Mouse (Mus musculus): ENCODE results near the gene Fbln2. TPM values are rescaled to one million over a fixed set of nuclear protein-coding genes. Genes with fewer than 3 reads are reported as not detected.

Fbln2 gene
- total and polyA plus RNA-seq, 3 experiments = 0.27 TPM; not detected in 2

GRCm38 (mm10) chr6:91198456-91198855, 13.8 kb upstream of the Fbln2 start:
- Histone ChIP-seq H3K4me1 (ENCODE audit: insufficient read depth, low read depth, low read length) (no peaks in the 10 kb centered on the region), H3K27me3 (ENCODE audit: insufficient read depth, low read length) (peaks cover 18% of the 10 kb centered on the region)
- ATAC-seq (ENCODE audit: extremely low read depth, insufficient number of reproducible peaks, low FRiP score, poor library complexity, severe bottlenecking) = no peak

GRCm38 (mm10) chr6:91200429-91201188, 11.6 kb upstream of the Fbln2 start:
- no peak overlapping the region for H3K4me3 ChIP-seq (ENCODE audit: low read depth, low read length)
- TF ChIP-seq CTCF (IDR thresholded peaks at IDR 0.05; ENCODE audit: low read depth, low read length) = no peak
- TF ChIP-seq GATA2 (IDR thresholded peaks at IDR 0.05; ENCODE audit: borderline replicate concordance, low read depth, low read length) = no peak
- TF ChIP-seq GATA1 (IDR thresholded peaks at IDR 0.05; ENCODE audit: borderline replicate concordance, low read length) = no peak
- peaks cover 19% of the 10 kb centered on the region for H3K27me3 ChIP-seq (ENCODE audit: insufficient read depth, low read length)
- DNase-seq (ENCODE audit: low spot score) (no peak), ATAC-seq (ENCODE audit: extremely low read depth, insufficient number of reproducible peaks, low FRiP score, poor library complexity, severe bottlenecking) (no peak)
- H3K9me3 ChIP-seq (replicated peaks) = no peaks in the 10 kb centered on the region
- no peaks in the 10 kb centered on the region for H3K4me1 ChIP-seq (ENCODE audit: insufficient read depth, low read depth, low read length)
- H3K36me3 ChIP-seq (replicated peaks) = no peaks in the 10 kb centered on the region

More at GRCm38 (mm10) chr6:91198456-91198855, 13.8 kb upstream of the Fbln2 start:
- no peaks in the 10 kb centered on the region for H3K36me3 ChIP-seq (replicated peaks)
- no peak overlapping the region for H3K4me3 ChIP-seq (ENCODE audit: low read depth, low read length)
- no peak for TF ChIP-seq GATA1 (IDR thresholded peaks at IDR 0.05; ENCODE audit: borderline replicate concordance, low read length)
- TF ChIP-seq TAL1 (conservative IDR thresholded peaks at IDR 0.05; ENCODE audit: low read depth, low read length) = no peak
- no peak for TF ChIP-seq POLR2AphosphoS5 (IDR thresholded peaks at IDR 0.05; ENCODE audit: insufficient replicate concordance, low read depth, low read length)
- TF ChIP-seq GATA2 (IDR thresholded peaks at IDR 0.05; ENCODE audit: borderline replicate concordance, low read depth, low read length) = no peak
- TF ChIP-seq CTCF (IDR thresholded peaks at IDR 0.05; ENCODE audit: low read depth, low read length) = no peak
- DNase-seq (ENCODE audit: low spot score) = no peak
- H3K9me3 ChIP-seq (replicated peaks) = no peaks in the 10 kb centered on the region

GRCm38 (mm10) chr6:91201881-91202341, 10.3 kb upstream of the Fbln2 start:
- TF ChIP-seq GATA1 (IDR thresholded peaks at IDR 0.05; ENCODE audit: borderline replicate concordance, low read length) (no peak), POLR2AphosphoS5 (IDR thresholded peaks at IDR 0.05; ENCODE audit: insufficient replicate concordance, low read depth, low read length) (no peak), GATA2 (IDR thresholded peaks at IDR 0.05; ENCODE audit: borderline replicate concordance, low read depth, low read length) (no peak), CTCF (IDR thresholded peaks at IDR 0.05; ENCODE audit: low read depth, low read length) (no peak), TAL1 (conservative IDR thresholded peaks at IDR 0.05; ENCODE audit: low read depth, low read length) (no peak)
- Histone ChIP-seq H3K27me3 (ENCODE audit: insufficient read depth, low read length) (peaks cover 23% of the 10 kb centered on the region), H3K4me1 (ENCODE audit: insufficient read depth, low read depth, low read length) (no peaks in the 10 kb centered on the region), H3K36me3 (replicated peaks) (no peaks in the 10 kb centered on the region), H3K4me3 (ENCODE audit: low read depth, low read length) (no peak overlapping the region), H3K9me3 (replicated peaks) (no peaks in the 10 kb centered on the region)
- DNase-seq (ENCODE audit: low spot score) = no peak
- no peak for ATAC-seq (ENCODE audit: extremely low read depth, insufficient number of reproducible peaks, low FRiP score, poor library complexity, severe bottlenecking)

- no peak for TF ChIP-seq CTCF (IDR thresholded peaks at IDR 0.05; ENCODE audit: low read depth, low read length)
- TF ChIP-seq TAL1 (conservative IDR thresholded peaks at IDR 0.05; ENCODE audit: low read depth, low read length) = no peak
- no peak for TF ChIP-seq POLR2AphosphoS5 (IDR thresholded peaks at IDR 0.05; ENCODE audit: insufficient replicate concordance, low read depth, low read length)
- TF ChIP-seq GATA1 (IDR thresholded peaks at IDR 0.05; ENCODE audit: borderline replicate concordance, low read length) = no peak
- TF ChIP-seq GATA2 (IDR thresholded peaks at IDR 0.05; ENCODE audit: borderline replicate concordance, low read depth, low read length) = no peak
- Histone ChIP-seq H3K4me1 (ENCODE audit: insufficient read depth, low read depth, low read length) (no peaks in the 10 kb centered on the region), H3K4me3 (ENCODE audit: low read depth, low read length) (no peak overlapping the region), H3K36me3 (replicated peaks) (no peaks in the 10 kb centered on the region), H3K27me3 (ENCODE audit: insufficient read depth, low read length) (peaks cover 23% of the 10 kb centered on the region), H3K9me3 (replicated peaks) (no peaks in the 10 kb centered on the region)
- no peak for ATAC-seq (ENCODE audit: extremely low read depth, insufficient number of reproducible peaks, low FRiP score, poor library complexity, severe bottlenecking)
- no peak for DNase-seq (ENCODE audit: low spot score)
Observed at GRCm38 (mm10) chr6:91202571-91202970, 9.7 kb upstream of the Fbln2 start.

GRCm38 (mm10) chr6:91205346-91205745, 6.9 kb upstream of the Fbln2 start:
- Histone ChIP-seq H3K9me3 (replicated peaks) (no peaks in the 10 kb centered on the region), H3K4me3 (ENCODE audit: low read depth, low read length) (no peak overlapping the region), H3K27me3 (ENCODE audit: insufficient read depth, low read length) (peaks cover 14% of the 10 kb centered on the region), H3K36me3 (replicated peaks) (no peaks in the 10 kb centered on the region), H3K4me1 (ENCODE audit: insufficient read depth, low read depth, low read length) (no peaks in the 10 kb centered on the region)
- ATAC-seq (ENCODE audit: extremely low read depth, insufficient number of reproducible peaks, low FRiP score, poor library complexity, severe bottlenecking) (no peak), DNase-seq (ENCODE audit: low spot score) (no peak)
- TF ChIP-seq TAL1 (conservative IDR thresholded peaks at IDR 0.05; ENCODE audit: low read depth, low read length) = no peak
- no peak for TF ChIP-seq GATA1 (IDR thresholded peaks at IDR 0.05; ENCODE audit: borderline replicate concordance, low read length)
- no peak for TF ChIP-seq POLR2AphosphoS5 (IDR thresholded peaks at IDR 0.05; ENCODE audit: insufficient replicate concordance, low read depth, low read length)
- no peak for TF ChIP-seq GATA2 (IDR thresholded peaks at IDR 0.05; ENCODE audit: borderline replicate concordance, low read depth, low read length)
- no peak for TF ChIP-seq CTCF (IDR thresholded peaks at IDR 0.05; ENCODE audit: low read depth, low read length)

- Histone ChIP-seq H3K4me3 (ENCODE audit: low read depth, low read length) (no peak overlapping the region), H3K36me3 (replicated peaks) (no peaks in the 10 kb centered on the region), H3K9me3 (replicated peaks) (no peaks in the 10 kb centered on the region), H3K27me3 (ENCODE audit: insufficient read depth, low read length) (peaks cover 18% of the 10 kb centered on the region), H3K4me1 (ENCODE audit: insufficient read depth, low read depth, low read length) (no peaks in the 10 kb centered on the region)
- ATAC-seq (ENCODE audit: extremely low read depth, insufficient number of reproducible peaks, low FRiP score, poor library complexity, severe bottlenecking) (no peak), DNase-seq (ENCODE audit: low spot score) (no peak)
- TF ChIP-seq TAL1 (conservative IDR thresholded peaks at IDR 0.05; ENCODE audit: low read depth, low read length) (no peak), POLR2AphosphoS5 (IDR thresholded peaks at IDR 0.05; ENCODE audit: insufficient replicate concordance, low read depth, low read length) (no peak), GATA2 (IDR thresholded peaks at IDR 0.05; ENCODE audit: borderline replicate concordance, low read depth, low read length) (no peak), CTCF (IDR thresholded peaks at IDR 0.05; ENCODE audit: low read depth, low read length) (no peak), GATA1 (IDR thresholded peaks at IDR 0.05; ENCODE audit: borderline replicate concordance, low read length) (no peak)
Observed at GRCm38 (mm10) chr6:91205791-91206190, 6.5 kb upstream of the Fbln2 start.
